Mouse (Mus musculus): ENCODE results near the gene Mrps14. TPM values are rescaled to one million over a fixed set of nuclear protein-coding genes. Genes with fewer than 3 reads are reported as not detected.

Mrps14 gene
- polyA plus RNA-seq, 1 experiment from 2014 or later, result 177 TPM

Other genes starting within 250 kb of the Mrps14 start
- 1.9 and 2.8 TPM in 2 replicates for gene 4930523C07Rik, start 150.8 kb upstream of the Mrps14 start, polyA plus RNA-seq (2016; fragmentation: Nextera tagmentation; extraction: Ambion mirVana)
- 0.15 and 0.19 TPM in 2 replicates for gene Tnn, start 41.6 kb upstream of the Mrps14 start, polyA plus RNA-seq (2016; fragmentation: Nextera tagmentation; extraction: Ambion mirVana)
- 245 and 262 TPM in 2 replicates for gene Cacybp, start 17.7 kb downstream of the Mrps14 start, polyA plus RNA-seq (2016; fragmentation: Nextera tagmentation; extraction: Ambion mirVana)

Data from neural tube, embryonic 12.5 days (tissue).